Mouse (Mus musculus): Measurements from ENCODE around the gene Dlgap1. TPM values are rescaled to one million over a fixed set of nuclear protein-coding genes. Genes with fewer than 3 reads are reported as not detected.
A peak's percentile ranks its signal among the peaks of the same experiment; 100 is the strongest.

Gene Dlgap1
- total RNA-seq, 2 experiments from 2014 or later: 1.6 to 2.0 TPM

- DNase-seq (ENCODE audit: low spot score in 2 of 2): no peak
Observed at GRCm38 (mm10) chr17:70612171-70612570, 643.3 kb downstream of the Dlgap1 start.

- DNase-seq (ENCODE audit: low spot score in 2 of 2): no peak
Observed at GRCm38 (mm10) chr17:70613897-70614296, 645.0 kb downstream of the Dlgap1 start.

GRCm38 (mm10) chr17:70614407-70615060, 645.7 kb downstream of the Dlgap1 start:
- DNase-seq (ENCODE audit: low spot score in 2 of 2): no peak

GRCm38 (mm10) chr17:70622493-70622892, 653.6 kb downstream of the Dlgap1 start:
- no peak for DNase-seq (ENCODE audit: low spot score in 2 of 2)

- DNase-seq (ENCODE audit: low spot score in 2 of 2): no peak
Observed at GRCm38 (mm10) chr17:70626396-70626795, 657.5 kb downstream of the Dlgap1 start.

GRCm38 (mm10) chr17:70626925-70627324, 658.1 kb downstream of the Dlgap1 start:
- DNase-seq (ENCODE audit: low spot score in 2 of 2): no peak

GRCm38 (mm10) chr17:70629653-70630378, 660.9 kb downstream of the Dlgap1 start:
- DNase-seq (ENCODE audit: low spot score in 2 of 2): peak in 1 of 2 experiments; percentile 46

- DNase-seq (ENCODE audit: low spot score in 2 of 2): peak; percentile 67 to 81
Observed at GRCm38 (mm10) chr17:70633181-70633944, 664.5 kb downstream of the Dlgap1 start.

- DNase-seq (ENCODE audit: low spot score in 2 of 2): no peak
Observed at GRCm38 (mm10) chr17:70643211-70643610, 674.3 kb downstream of the Dlgap1 start.

GRCm38 (mm10) chr17:70646641-70647040, 677.8 kb downstream of the Dlgap1 start:
- no peak for DNase-seq (ENCODE audit: low spot score in 2 of 2)

GRCm38 (mm10) chr17:70661382-70661781, 692.5 kb downstream of the Dlgap1 start:
- no peak for DNase-seq (ENCODE audit: low spot score in 2 of 2)

- no peak for DNase-seq (ENCODE audit: low spot score in 2 of 2)
Observed at GRCm38 (mm10) chr17:70663992-70664391, 695.1 kb downstream of the Dlgap1 start.

- DNase-seq (ENCODE audit: low spot score in 2 of 2): no peak
Observed at GRCm38 (mm10) chr17:70664484-70665040, 695.7 kb downstream of the Dlgap1 start.

- DNase-seq (ENCODE audit: low spot score in 2 of 2): no peak
Observed at GRCm38 (mm10) chr17:70673985-70674384, 705.1 kb downstream of the Dlgap1 start.

- no peak for DNase-seq (ENCODE audit: low spot score in 2 of 2)
Observed at GRCm38 (mm10) chr17:70676522-70676921, 707.6 kb downstream of the Dlgap1 start.

GRCm38 (mm10) chr17:70683561-70684167, 714.8 kb downstream of the Dlgap1 start:
- peak; percentile 60 to 79 for DNase-seq (ENCODE audit: low spot score in 2 of 2)

GRCm38 (mm10) chr17:70690174-70690573, 721.3 kb downstream of the Dlgap1 start:
- DNase-seq (ENCODE audit: low spot score in 2 of 2): no peak

GRCm38 (mm10) chr17:70690598-70690997, 721.7 kb downstream of the Dlgap1 start:
- no peak for DNase-seq (ENCODE audit: low spot score in 2 of 2)

- peak; percentile 66 to 81 for DNase-seq (ENCODE audit: low spot score in 2 of 2)
Observed at GRCm38 (mm10) chr17:70706976-70707818, 738.3 kb downstream of the Dlgap1 start.

- DNase-seq (ENCODE audit: low spot score in 2 of 2): no peak
Observed at GRCm38 (mm10) chr17:70707819-70708140, 738.9 kb downstream of the Dlgap1 start.

Data from gastrocnemius, postnatal 4 days (tissue).